Mouse (Mus musculus): ENCODE measurements around the gene Tfap2e. TPM values are rescaled to one million over a fixed set of nuclear protein-coding genes. Genes with fewer than 3 reads are reported as not detected.

The Tfap2e gene
- polyA plus RNA-seq, 1 experiment from 2014 or later: 0.75 TPM

GRCm38 (mm10) chr4:126753268-126754230 is 17.5 kb upstream of the Tfap2e start, which contains the start of the genes Ncdn and AU040320:
TSS of gene Ncdn (minus strand) at chr4:126753438.
TSS of gene AU040320 (plus strand) at chr4:126753544.
- under 1% methylated on average over 66 of the region's 71 CpGs for WGBS
- H3K36me3 ChIP-seq (ENCODE audit: control insufficient read depth, insufficient read depth): no peaks in the 10 kb centered on the region
- H3K4me2 ChIP-seq (ENCODE audit: low read length): peak within 1 kb of the TSS; percentile 78
- H3K4me1 ChIP-seq (replicated peaks; ENCODE audit: control insufficient read depth, insufficient read depth, low read length): peaks cover 57% of the 10 kb centered on the region
- H3K27me3 ChIP-seq (replicated peaks; ENCODE audit: control insufficient read depth, insufficient read depth, low read length): no peaks in the 10 kb centered on the region
- peak; percentile 97 for ATAC-seq
- peak within 1 kb of the TSS; percentile 80 for H3K4me3 ChIP-seq (replicated peaks; ENCODE audit: low read length)
- H3K9ac ChIP-seq (replicated peaks; ENCODE audit: low read depth, low read length): peak within 1 kb of the TSS; percentile 90
- H3K27ac ChIP-seq (ENCODE audit: low read length): peak within 1 kb of the TSS; percentile 95
- no peaks in the 10 kb centered on the region for H3K9me3 ChIP-seq (ENCODE audit: control insufficient read depth, low read length)

GRCm38 (mm10) chr4:126752608-126753141 is 16.6 kb upstream of the Tfap2e start:
- H3K4me3 ChIP-seq (replicated peaks; ENCODE audit: low read length): peak overlapping the region; percentile 80
- H3K36me3 ChIP-seq (ENCODE audit: control insufficient read depth, insufficient read depth): no peaks in the 10 kb centered on the region
- peaks cover 59% of the 10 kb centered on the region for H3K4me1 ChIP-seq (replicated peaks; ENCODE audit: control insufficient read depth, insufficient read depth, low read length)
- H3K9ac ChIP-seq (replicated peaks; ENCODE audit: low read depth, low read length): peak overlapping the region; percentile 90
- WGBS: 0% methylated on average over 23 of the region's 23 CpGs
- H3K27me3 ChIP-seq (replicated peaks; ENCODE audit: control insufficient read depth, insufficient read depth, low read length): no peaks in the 10 kb centered on the region
- no peaks in the 10 kb centered on the region for H3K9me3 ChIP-seq (ENCODE audit: control insufficient read depth, low read length)
- H3K4me2 ChIP-seq (ENCODE audit: low read length): peak overlapping the region; percentile 78
- no peak for ATAC-seq
- peak overlapping the region; percentile 95 for H3K27ac ChIP-seq (ENCODE audit: low read length)

GRCm38 (mm10) chr4:126752024-126752607 is 16.1 kb upstream of the Tfap2e start:
- Histone ChIP-seq H3K36me3 (ENCODE audit: control insufficient read depth, insufficient read depth) (0 out of 2 replicates have a peak, but pooled peaks cover 1% of the 10 kb centered on the region), H3K9ac (replicated peaks; ENCODE audit: low read depth, low read length) (peak overlapping the region; percentile 90), H3K27me3 (replicated peaks; ENCODE audit: control insufficient read depth, insufficient read depth, low read length) (no peaks in the 10 kb centered on the region), H3K4me2 (ENCODE audit: low read length) (peak overlapping the region; percentile 78), H3K9me3 (ENCODE audit: control insufficient read depth, low read length) (no peaks in the 10 kb centered on the region), H3K27ac (ENCODE audit: low read length) (no peak overlapping the region), H3K4me3 (replicated peaks; ENCODE audit: low read length) (peak overlapping the region; percentile 80), H3K4me1 (replicated peaks; ENCODE audit: control insufficient read depth, insufficient read depth, low read length) (peaks cover 59% of the 10 kb centered on the region)
- no peak for ATAC-seq
- WGBS: 2% methylated on average over 13 of the region's 13 CpGs

- Histone ChIP-seq H3K27ac (ENCODE audit: low read length) (no peak overlapping the region), H3K4me3 (replicated peaks; ENCODE audit: low read length) (peak overlapping the region; percentile 80), H3K27me3 (replicated peaks; ENCODE audit: control insufficient read depth, insufficient read depth, low read length) (no peaks in the 10 kb centered on the region), H3K9ac (replicated peaks; ENCODE audit: low read depth, low read length) (peak overlapping the region; percentile 90), H3K4me1 (replicated peaks; ENCODE audit: control insufficient read depth, insufficient read depth, low read length) (peaks cover 56% of the 10 kb centered on the region), H3K4me2 (ENCODE audit: low read length) (peak overlapping the region; percentile 78), H3K36me3 (ENCODE audit: control insufficient read depth, insufficient read depth) (peaks cover 5% of the 10 kb centered on the region; the same call in 1 of the 2 replicates), H3K9me3 (ENCODE audit: control insufficient read depth, low read length) (no peaks in the 10 kb centered on the region)
- WGBS: 36% methylated on average over 10 of the region's 10 CpGs
- ATAC-seq: no peak
Observed at GRCm38 (mm10) chr4:126751556-126752023, 15.6 kb upstream of the Tfap2e start.

- Histone ChIP-seq H3K4me3 (replicated peaks; ENCODE audit: low read length) (peak overlapping the region; percentile 80), H3K4me2 (ENCODE audit: low read length) (peak overlapping the region; percentile 78), H3K9ac (replicated peaks; ENCODE audit: low read depth, low read length) (peak overlapping the region; percentile 90), H3K27me3 (replicated peaks; ENCODE audit: control insufficient read depth, insufficient read depth, low read length) (no peaks in the 10 kb centered on the region), H3K4me1 (replicated peaks; ENCODE audit: control insufficient read depth, insufficient read depth, low read length) (peaks cover 54% of the 10 kb centered on the region), H3K9me3 (ENCODE audit: control insufficient read depth, low read length) (no peaks in the 10 kb centered on the region), H3K36me3 (ENCODE audit: control insufficient read depth, insufficient read depth) (peaks cover 8% of the 10 kb centered on the region; the same call in 1 of the 2 replicates), H3K27ac (ENCODE audit: low read length) (no peak overlapping the region)
- WGBS: 51% methylated on average over 8 of the region's 8 CpGs
- ATAC-seq: no peak
Observed at GRCm38 (mm10) chr4:126750863-126751555, 15.0 kb upstream of the Tfap2e start.

- peaks cover 8% of the 10 kb centered on the region; the same call in 1 of the 2 replicates for H3K36me3 ChIP-seq (ENCODE audit: control insufficient read depth, insufficient read depth)
Observed at GRCm38 (mm10) chr4:126750046-126750683, 14.1 kb upstream of the Tfap2e start.

GRCm38 (mm10) chr4:126749553-126749952 is 13.5 kb upstream of the Tfap2e start:
- Histone ChIP-seq H3K36me3 (ENCODE audit: control insufficient read depth, insufficient read depth) (peaks cover 13% of the 10 kb centered on the region), H3K9me3 (ENCODE audit: control insufficient read depth, low read length) (no peaks in the 10 kb centered on the region), H3K27ac (ENCODE audit: low read length) (no peak overlapping the region), H3K4me2 (ENCODE audit: low read length) (peak overlapping the region; percentile 25), H3K9ac (replicated peaks; ENCODE audit: low read depth, low read length) (no peak overlapping the region; the same call in 1 of the 2 replicates), H3K27me3 (replicated peaks; ENCODE audit: control insufficient read depth, insufficient read depth, low read length) (no peaks in the 10 kb centered on the region), H3K4me3 (replicated peaks; ENCODE audit: low read length) (peak overlapping the region; percentile 10; the same call in 1 of the 2 replicates), H3K4me1 (replicated peaks; ENCODE audit: control insufficient read depth, insufficient read depth, low read length) (peaks cover 54% of the 10 kb centered on the region)
- ATAC-seq: no peak
- 71% methylated on average over 11 of the region's 11 CpGs for whole genome bisulfite sequencing

More at GRCm38 (mm10) chr4:126750046-126750683, 14.1 kb upstream of the Tfap2e start:
- peaks cover 59% of the 10 kb centered on the region for H3K4me1 ChIP-seq (replicated peaks; ENCODE audit: control insufficient read depth, insufficient read depth, low read length)
- peak overlapping the region; percentile 1; the same call in 1 of the 2 replicates for H3K9ac ChIP-seq (replicated peaks; ENCODE audit: low read depth, low read length)
- WGBS: 55% methylated on average over 26 of the region's 26 CpGs
- peak overlapping the region; percentile 25 for H3K4me2 ChIP-seq (ENCODE audit: low read length)
- ATAC-seq: no peak
- no peak overlapping the region for H3K4me3 ChIP-seq (replicated peaks; ENCODE audit: low read length)
- H3K27ac ChIP-seq (ENCODE audit: low read length): no peak overlapping the region
- H3K27me3 ChIP-seq (replicated peaks; ENCODE audit: control insufficient read depth, insufficient read depth, low read length): no peaks in the 10 kb centered on the region
- no peaks in the 10 kb centered on the region for H3K9me3 ChIP-seq (ENCODE audit: control insufficient read depth, low read length)

GRCm38 (mm10) chr4:126748381-126748780 is 12.3 kb upstream of the Tfap2e start:
- Histone ChIP-seq H3K36me3 (ENCODE audit: control insufficient read depth, insufficient read depth) (peaks cover 19% of the 10 kb centered on the region), H3K4me2 (ENCODE audit: low read length) (no peak overlapping the region), H3K9ac (replicated peaks; ENCODE audit: low read depth, low read length) (no peak overlapping the region), H3K27ac (ENCODE audit: low read length) (no peak overlapping the region), H3K27me3 (replicated peaks; ENCODE audit: control insufficient read depth, insufficient read depth, low read length) (no peaks in the 10 kb centered on the region), H3K4me3 (replicated peaks; ENCODE audit: low read length) (no peak overlapping the region), H3K9me3 (ENCODE audit: control insufficient read depth, low read length) (no peaks in the 10 kb centered on the region), H3K4me1 (replicated peaks; ENCODE audit: control insufficient read depth, insufficient read depth, low read length) (peaks cover 50% of the 10 kb centered on the region)
- ATAC-seq: no peak
- WGBS: 87% methylated on average over 8 of the region's 8 CpGs

Measured in forebrain, embryonic 16.5 days (tissue).